Mouse (Mus musculus) cortical plate, adult 2 months (tissue): ENCODE measurements around the gene Mybph. TPM values are rescaled to one million over a fixed set of nuclear protein-coding genes. Genes with fewer than 3 reads are reported as not detected.
A peak's percentile ranks its signal among the peaks of the same experiment; 100 is the strongest.

Experiments
- H3K27ac ChIP-seq: fragments of 200-500 bp; 2 replicates; pipeline ENCODE4 v1.5.1; 2012; ENCODE audit warnings: low read length, control low read depth, inconsistent platforms; ENCODE audit not compliant: insufficient read depth
- H3K4me1 ChIP-seq: fragments of 200-500 bp; 2 replicates; pipeline ENCODE4 v1.6.1; 2011; ENCODE audit warnings: low read length; ENCODE audit not compliant: control insufficient read depth, insufficient read depth
- H3K4me3 ChIP-seq: fragments of 200-500 bp; 2 replicates; pipeline ENCODE4 v1.5.1; 2011; ENCODE audit warnings: mild to moderate bottlenecking, low read length, control low read depth; ENCODE audit not compliant: insufficient read depth
- CTCF ChIP-seq: fragments of 200-500 bp; IDR thresholded peaks from 2 replicates; pipeline ENCODE4 v1.5.1; 2011; ENCODE audit warnings: mild to moderate bottlenecking, control low read depth, low read length; ENCODE audit not compliant: insufficient read depth; ENCODE audit errors: extremely low read depth
- POLR2A ChIP-seq: fragments of 200-500 bp; IDR thresholded peaks from 2 replicates; pipeline ENCODE4 v1.6.1; 2011; ENCODE audit warnings: mild to moderate bottlenecking, low read length, control low read depth; ENCODE audit not compliant: insufficient read depth; ENCODE audit errors: extremely low read depth
- polyA plus RNA-seq: library from polyadenylated mRNA; depleted of rRNA; stranded (reverse); fragments of >200 nt; gene quantifications from 2 replicates; pipeline ENCODE4 v1.2.3, GENCODE M21; 2012

Mybph gene
- polyA plus RNA-seq, 1 experiment: 0.23 TPM

- H3K4me3 ChIP-seq: no peak overlapping the region
- H3K4me1 ChIP-seq: peaks cover 10% of the 10 kb centered on the region
- H3K27ac ChIP-seq: 0 out of 2 replicates have a peak overlapping the region, but pooled peaks have one; percentile 5
- TF ChIP-seq POLR2A: no peak
- TF ChIP-seq CTCF: no peak
Measured at GRCm38 (mm10) chr1:134205296-134206018, 12.2 kb downstream of the Mybph start.

- TF ChIP-seq POLR2A (no peak), CTCF (no peak)
- Histone ChIP-seq H3K4me3 (no peak overlapping the region), H3K27ac (no peak overlapping the region), H3K4me1 (peaks cover 7% of the 10 kb centered on the region; the same call in 1 of the 2 replicates)
Measured at GRCm38 (mm10) chr1:134206085-134206484, 12.8 kb downstream of the Mybph start.

DNA sequence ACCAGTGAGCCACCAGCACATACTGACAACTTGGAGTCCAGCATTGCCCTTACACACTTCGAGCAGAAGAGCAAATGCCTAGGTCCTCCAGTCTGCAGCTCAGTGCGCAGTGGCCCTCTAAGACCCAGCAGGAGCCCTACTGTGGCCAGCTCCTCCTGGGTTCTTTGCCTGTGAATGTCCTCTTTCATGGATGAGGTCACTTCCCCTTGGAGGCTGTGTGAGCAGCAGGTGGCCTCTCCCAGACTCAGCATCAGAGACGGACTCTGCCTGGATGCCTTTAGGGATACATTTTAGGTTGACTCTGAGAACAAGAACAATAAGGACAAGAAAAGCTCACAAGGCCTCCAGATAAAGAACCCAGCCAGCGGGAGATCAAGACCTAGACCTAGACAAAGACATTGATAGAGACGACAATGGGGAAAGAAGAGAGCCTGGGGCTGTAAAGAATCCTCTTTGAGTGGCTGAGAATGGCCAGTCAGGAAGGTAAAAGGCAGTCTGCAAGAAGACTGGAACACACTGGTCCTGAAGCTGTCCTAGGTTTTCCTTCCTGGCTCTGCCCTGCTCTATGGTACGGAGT, 17.0 kb downstream of the Mybph start:
- Histone ChIP-seq H3K4me1 (peaks cover 5% of the 10 kb centered on the region; the same call in 1 of the 2 replicates), H3K27ac (no peak overlapping the region)

DNA sequence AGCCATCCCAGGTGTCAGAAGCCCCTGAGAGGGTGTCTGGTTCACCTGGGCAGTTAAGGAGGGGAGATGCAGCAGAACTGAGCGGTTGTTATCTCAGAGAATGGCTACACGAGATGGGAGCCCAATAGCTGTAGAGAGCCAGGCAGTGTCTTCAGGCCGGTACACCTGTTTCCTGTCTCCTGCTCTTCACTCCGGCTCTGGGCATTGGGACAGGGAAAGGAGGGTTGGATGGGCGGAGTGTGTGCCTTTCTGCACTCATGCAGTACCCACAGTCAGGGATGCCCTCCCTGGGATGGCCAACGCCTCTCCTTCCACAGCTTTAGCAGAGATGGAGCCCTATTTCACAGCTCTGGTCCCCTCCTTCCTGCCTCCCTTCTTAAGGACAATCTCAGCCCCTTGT, 17.8 kb downstream of the Mybph start:
- no peak overlapping the region for H3K4me3 ChIP-seq
- TF ChIP-seq POLR2A (no peak), CTCF (no peak)
- no peak overlapping the region for H3K27ac ChIP-seq
- H3K4me1 ChIP-seq: peaks cover 2% of the 10 kb centered on the region; the same call in 1 of the 2 replicates

More for the DNA sequence above, 17.0 kb downstream of the Mybph start:
- no peak overlapping the region for H3K4me3 ChIP-seq
- TF ChIP-seq POLR2A: no peak
- no peak for TF ChIP-seq CTCF

DNA sequence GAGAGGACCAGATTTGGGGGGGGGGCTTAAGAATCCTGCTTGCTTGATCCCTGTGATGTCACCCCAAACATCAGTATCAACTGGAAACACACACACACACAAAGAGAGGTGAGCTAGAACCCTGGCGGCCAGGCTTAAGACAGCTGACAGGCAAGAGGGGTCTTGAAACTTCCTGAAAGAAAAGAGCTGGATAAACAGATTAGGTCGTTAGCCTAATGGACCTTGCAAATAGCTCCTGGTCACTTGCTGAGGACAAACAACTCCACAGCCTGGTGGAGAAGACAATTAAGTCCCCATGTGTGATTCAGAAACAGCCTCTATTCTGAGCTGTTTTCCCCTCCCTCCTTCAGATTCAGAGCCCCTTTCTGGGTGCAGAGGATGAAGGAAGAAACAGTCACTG, 18.4 kb downstream of the Mybph start:
- Histone ChIP-seq H3K27ac (no peak overlapping the region), H3K4me3 (no peak overlapping the region), H3K4me1 (no peaks in the 10 kb centered on the region)
- TF ChIP-seq POLR2A (no peak), CTCF (no peak)

GRCm38 (mm10) chr1:134212351-134212750, 19.1 kb downstream of the Mybph start:
- Histone ChIP-seq H3K4me3 (no peak overlapping the region), H3K4me1 (no peaks in the 10 kb centered on the region; the same call in 1 of the 2 replicates), H3K27ac (no peak overlapping the region)
- TF ChIP-seq CTCF (no peak), POLR2A (no peak)

- Histone ChIP-seq H3K4me3 (no peak overlapping the region), H3K27ac (no peak overlapping the region), H3K4me1 (peaks cover 3% of the 10 kb centered on the region)
- no peak for TF ChIP-seq POLR2A
- TF ChIP-seq CTCF: no peak
Measured at GRCm38 (mm10) chr1:134213405-134213804, 20.2 kb downstream of the Mybph start.

DNA sequence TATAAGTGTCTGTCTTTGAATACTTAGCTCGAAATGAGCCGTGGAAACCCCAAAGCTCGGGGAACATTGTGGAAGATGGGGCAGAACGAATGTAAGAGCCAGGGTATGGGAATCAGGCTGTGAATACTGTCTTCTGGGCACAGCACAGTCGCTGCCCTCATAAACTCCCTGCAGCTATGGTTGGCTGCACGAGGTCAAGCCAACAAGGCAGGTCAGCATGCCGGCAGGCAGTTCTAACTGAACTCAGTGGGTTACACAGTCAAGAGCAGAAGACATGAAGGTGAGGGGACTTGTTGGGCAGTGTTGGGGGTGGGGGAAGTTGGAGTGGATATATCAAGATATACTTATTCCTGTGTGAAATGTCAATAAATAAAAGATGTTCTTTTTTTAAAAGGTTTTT, 21.8 kb downstream of the Mybph start:
- Histone ChIP-seq H3K4me3 (no peak overlapping the region), H3K4me1 (peaks cover 14% of the 10 kb centered on the region), H3K27ac (no peak overlapping the region)
- TF ChIP-seq POLR2A (no peak), CTCF (no peak)

DNA sequence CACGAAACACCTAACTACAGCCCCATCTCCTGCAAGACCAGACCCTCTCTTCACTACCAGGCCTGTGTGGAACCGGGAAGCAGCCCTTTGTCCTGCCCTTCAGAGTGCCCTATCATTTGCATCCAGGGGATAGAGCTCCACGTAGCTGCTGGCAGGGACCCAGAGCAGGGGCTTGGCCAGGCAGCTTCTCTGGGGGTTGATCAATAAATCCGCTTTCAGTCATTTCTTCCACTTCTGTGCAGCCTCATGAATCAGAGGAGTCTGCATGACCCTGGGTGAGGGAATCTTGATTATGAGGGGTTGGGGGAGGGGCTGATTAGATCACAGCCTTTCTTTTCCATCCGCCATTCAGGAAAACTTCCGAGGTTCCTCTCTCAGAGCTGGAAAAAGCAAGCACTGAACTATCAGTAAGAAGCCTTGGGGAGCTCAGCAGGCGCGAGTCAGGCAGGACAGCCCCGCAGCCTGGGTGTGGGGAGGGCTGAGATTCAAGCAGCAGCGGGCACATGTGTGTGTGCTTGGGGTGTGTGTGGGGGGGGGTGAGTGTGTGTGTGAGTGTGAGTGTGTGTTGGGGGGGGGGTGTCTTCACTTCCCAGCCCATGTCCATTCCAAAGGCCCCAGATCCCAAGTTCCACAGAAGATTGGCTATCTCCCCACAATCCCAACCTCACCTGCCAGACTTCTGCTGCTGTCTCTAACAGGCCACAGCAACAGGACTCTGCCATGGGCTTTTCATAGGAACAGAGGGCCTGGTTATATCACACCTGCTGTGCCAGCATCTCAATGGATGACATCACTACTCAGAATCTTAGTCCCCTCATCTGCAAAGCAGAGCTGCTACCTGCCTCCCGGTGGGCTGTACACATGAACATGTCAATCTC, 22.7 kb downstream of the Mybph start:
- Histone ChIP-seq H3K4me1 (peaks cover 14% of the 10 kb centered on the region), H3K4me3 (no peak overlapping the region), H3K27ac (no peak overlapping the region)
- TF ChIP-seq POLR2A: no peak
- TF ChIP-seq CTCF: no peak

GRCm38 (mm10) chr1:134216629-134216971, 23.4 kb downstream of the Mybph start:
- Histone ChIP-seq H3K27ac (no peak overlapping the region), H3K4me1 (peaks cover 14% of the 10 kb centered on the region), H3K4me3 (no peak overlapping the region)
- TF ChIP-seq POLR2A (no peak), CTCF (no peak)

DNA sequence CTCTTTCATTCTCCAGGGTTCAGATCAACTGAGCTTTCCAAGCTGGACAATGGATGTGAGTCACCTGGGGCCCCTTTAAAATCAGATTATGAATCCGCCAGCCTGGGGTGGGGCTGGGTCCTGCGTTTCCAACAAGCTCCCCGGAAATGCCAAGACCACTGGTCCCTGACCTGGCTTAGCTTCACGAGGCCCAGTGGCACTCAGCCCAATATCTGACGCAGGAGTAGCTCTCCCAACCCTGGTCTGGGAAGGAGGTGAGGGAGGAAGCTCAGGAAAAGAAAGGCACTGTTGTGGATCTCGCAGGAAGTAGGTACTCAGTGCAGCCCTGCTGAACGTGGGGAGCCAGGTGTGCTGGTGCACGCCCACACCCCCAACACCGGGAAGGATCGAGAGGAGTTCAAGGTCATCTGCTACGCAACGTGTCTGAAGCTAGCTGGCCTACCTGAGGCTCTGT, 23.8 kb downstream of the Mybph start:
- H3K4me3 ChIP-seq: no peak overlapping the region
- H3K27ac ChIP-seq: no peak overlapping the region
- H3K4me1 ChIP-seq: peaks cover 14% of the 10 kb centered on the region
- TF ChIP-seq CTCF (no peak), POLR2A (no peak)
